Mouse (Mus musculus) midbrain, embryonic 13.5 days (tissue): ENCODE data around the gene Clec4a4. TPM values are rescaled to one million over a fixed set of nuclear protein-coding genes. Genes with fewer than 3 reads are reported as not detected.
"Not testable (repeated sequence)": the region's sequence is repeated elsewhere in the genome, so short reads cannot be mapped to it uniquely, and the experiment has no call there.

Experiments used
- ATAC-seq: fragments of 200-750 bp; cut with Nextera tagmentation; 2 replicates; pipeline ENCODE4 v1.8.0; 2017; ENCODE audit warnings: mild to moderate bottlenecking, moderate TSS enrichment, moderate library complexity
- H3K27ac ChIP-seq: fragments of 300-500 bp; sonication (generic); 2 replicates; pipeline ENCODE4 v1.5.1; 2015; ENCODE audit warnings: inconsistent platforms, mild to moderate bottlenecking, moderate library complexity
- H3K27me3 ChIP-seq: fragments of 300-500 bp; sonication (generic); 2 replicates; pipeline ENCODE4 v1.6.1; 2015; ENCODE audit warnings: mild to moderate bottlenecking, inconsistent platforms
- H3K36me3 ChIP-seq: fragments of 300-500 bp; sonication (generic); 2 replicates; pipeline ENCODE4 v1.6.1; 2015; ENCODE audit warnings: mild to moderate bottlenecking, inconsistent platforms
- H3K4me1 ChIP-seq: fragments of 300-500 bp; sonication (generic); replicated peaks from 2 replicates; pipeline ENCODE4 v1.6.1; 2015; ENCODE audit warnings: inconsistent platforms
- H3K4me2 ChIP-seq: fragments of 300-500 bp; sonication (generic); replicated peaks from 2 replicates; pipeline ENCODE4 v1.6.1; 2015; ENCODE audit warnings: moderate library complexity, mild to moderate bottlenecking, inconsistent platforms
- H3K4me3 ChIP-seq: fragments of 300-500 bp; sonication (generic); replicated peaks from 2 replicates; pipeline ENCODE4 v1.5.1; 2015; ENCODE audit warnings: mild to moderate bottlenecking, inconsistent platforms
- H3K9ac ChIP-seq: fragments of 300-500 bp; sonication (generic); replicated peaks from 2 replicates; pipeline ENCODE4 v1.6.1; 2015; ENCODE audit warnings: mild to moderate bottlenecking, inconsistent platforms
- H3K9me3 ChIP-seq: fragments of 300-500 bp; sonication (generic); 2 replicates; pipeline ENCODE4 v1.6.1; 2016; ENCODE audit warnings: mild to moderate bottlenecking, inconsistent platforms
- WGBS: fragments of 180-500 bp; shearing (Covaris S2); methylation state at CpG from one replicate; pipeline ENCODE4 v1.1.7; 2015; 5-methylcytosine and 5-hydroxymethylcytosine counted together
- polyA plus RNA-seq: library from polyadenylated mRNA; unstranded; fragments of >200 nt; fragmentation: Nextera tagmentation; extraction: Ambion mirVana; gene quantifications from 2 replicates; pipeline ENCODE4 v1.2.1, GENCODE M21; 2015

The Clec4a4 gene
- not detected in 2 replicates for polyA plus RNA-seq

DNA sequence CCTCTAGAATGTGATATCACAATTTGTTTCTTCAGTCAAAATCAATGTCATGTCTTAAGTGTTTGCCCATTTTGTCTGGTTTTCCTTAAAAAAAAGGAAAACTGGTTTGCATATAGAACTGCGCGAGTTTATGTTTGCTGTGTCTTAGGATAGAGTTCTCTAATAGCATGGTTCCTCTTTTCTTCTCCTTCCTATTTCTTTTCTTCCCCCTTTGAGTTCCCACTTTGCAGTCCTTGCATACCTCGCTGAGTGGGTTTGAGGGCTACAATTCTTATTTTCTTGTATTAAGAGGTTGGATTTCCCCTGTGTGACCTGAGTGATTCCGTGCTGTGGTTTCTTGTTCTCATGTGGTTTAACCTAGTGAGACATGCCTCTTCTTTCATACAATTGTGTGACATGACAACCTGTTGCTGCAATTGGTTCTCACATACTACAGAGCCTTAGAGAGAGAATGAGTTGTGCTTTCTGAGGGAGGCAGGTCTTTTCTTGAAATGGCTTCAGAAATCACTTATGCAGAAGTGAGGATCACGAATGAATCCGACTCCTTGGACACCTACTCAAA, at the start of gene Clec4a4:
Clec4a4 (plus strand) TSS at position 492 of the 562 bp plus-strand sequence.
- H3K9me3 ChIP-seq, result no peaks in the 10 kb centered on the region
- ATAC-seq, result no peak
- H3K4me3 ChIP-seq, result no peak within 1 kb of the TSS
- H3K4me2 ChIP-seq, result no peak within 1 kb of the TSS
- no peaks in the 10 kb centered on the region for H3K27me3 ChIP-seq
- 84% methylated on average over 6 of the region's 6 CpGs for WGBS
- no peaks in the 10 kb centered on the region for H3K36me3 ChIP-seq
- H3K9ac ChIP-seq, result no peak within 1 kb of the TSS
- H3K4me1 ChIP-seq, result no peaks in the 10 kb centered on the region
- no peak within 1 kb of the TSS for H3K27ac ChIP-seq

DNA sequence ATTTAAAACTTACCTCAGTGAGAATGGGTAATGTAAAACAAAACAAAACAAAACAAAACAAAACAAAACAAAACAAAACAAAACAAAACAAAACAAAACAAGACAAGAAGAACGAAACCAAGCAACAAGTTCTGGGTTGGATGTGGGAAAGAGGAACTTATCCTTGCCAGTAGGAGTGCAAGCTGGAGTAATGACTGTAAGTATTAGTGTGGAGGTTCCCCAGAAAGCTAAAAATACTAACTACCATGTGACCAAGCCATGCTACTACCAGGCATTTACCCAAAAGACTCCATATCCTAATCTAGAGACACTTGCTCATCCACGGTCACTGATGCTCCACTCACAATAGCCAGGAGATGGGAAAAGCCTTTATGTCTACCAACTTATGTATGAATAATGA, 43.4 kb upstream of the Clec4a4 start:
- H3K9ac ChIP-seq, result no peak overlapping the region

DNA sequence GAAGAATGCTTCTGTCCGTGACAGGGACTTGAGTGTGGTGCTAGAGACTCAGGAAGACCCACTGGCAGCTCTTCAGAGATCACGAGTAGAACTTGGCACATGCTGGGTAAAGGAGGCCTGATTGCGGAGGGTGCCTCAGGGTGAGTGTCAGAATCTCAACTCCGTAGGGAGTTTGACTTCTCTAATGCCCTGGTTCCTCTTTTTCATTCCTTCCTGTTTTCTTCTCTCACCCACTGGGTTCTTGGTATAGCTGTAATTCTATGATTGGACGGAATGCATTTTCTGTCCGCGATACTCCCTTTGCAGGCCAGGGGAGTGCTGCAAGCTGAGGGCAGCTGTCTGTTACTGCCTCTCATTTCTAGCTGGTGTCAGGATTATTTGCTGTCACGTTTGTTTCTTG, 37.8 kb upstream of the Clec4a4 start, which contains the start of gene Clec4a3:
Clec4a3 (plus strand) TSS at position 115 of the 400 bp plus-strand sequence.
- Histone ChIP-seq H3K4me2 (no peak within 1 kb of the TSS), H3K27ac (no peak within 1 kb of the TSS), H3K9ac (no peak within 1 kb of the TSS), H3K36me3 (no peaks in the 10 kb centered on the region), H3K4me1 (no peaks in the 10 kb centered on the region), H3K27me3 (no peaks in the 10 kb centered on the region), H3K4me3 (no peak within 1 kb of the TSS), H3K9me3 (no peaks in the 10 kb centered on the region)
- no peak for ATAC-seq
- WGBS, result 86% methylated on average over 8 of the region's 8 CpGs

More for the DNA sequence above, 43.4 kb upstream of the Clec4a4 start:
- 90% methylated on average over 2 of the region's 2 CpGs for WGBS
- H3K27me3 ChIP-seq, result no peaks in the 10 kb centered on the region
- H3K4me3 ChIP-seq, result no peak overlapping the region
- H3K4me1 ChIP-seq, result no peaks in the 10 kb centered on the region
- no peak for ATAC-seq
- H3K27ac ChIP-seq, result no peak overlapping the region
- no peak overlapping the region for H3K4me2 ChIP-seq
- no peaks in the 10 kb centered on the region for H3K36me3 ChIP-seq
- no peaks in the 10 kb centered on the region for H3K9me3 ChIP-seq

DNA sequence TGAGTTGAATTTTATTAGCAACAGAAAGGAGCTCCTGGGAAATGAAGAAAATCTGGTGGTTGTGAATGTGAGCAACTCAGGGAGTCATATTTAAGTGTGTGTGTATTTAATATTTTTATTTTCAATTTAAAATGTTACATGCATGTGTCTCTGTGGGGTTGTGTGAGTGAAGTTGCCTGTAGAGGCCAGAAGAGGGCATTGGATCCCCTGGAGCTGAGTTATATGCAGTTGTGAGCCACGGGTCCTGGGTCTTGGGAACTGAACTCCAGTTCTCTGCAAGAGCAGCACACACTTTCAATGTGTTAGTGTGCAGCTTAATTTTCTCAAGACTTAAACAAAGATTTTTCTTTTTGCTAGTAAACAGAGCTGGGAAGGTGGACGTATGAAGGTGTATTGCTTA, 25.6 kb upstream of the Clec4a4 start:
- 79% methylated on average over 2 of the region's 2 CpGs for WGBS
- no peak for ATAC-seq
- Histone ChIP-seq H3K4me1 (no peaks in the 10 kb centered on the region), H3K9me3 (no peaks in the 10 kb centered on the region), H3K9ac (no peak overlapping the region), H3K27me3 (no peaks in the 10 kb centered on the region), H3K27ac (no peak overlapping the region), H3K4me2 (no peak overlapping the region), H3K4me3 (no peak overlapping the region), H3K36me3 (no peaks in the 10 kb centered on the region)

DNA sequence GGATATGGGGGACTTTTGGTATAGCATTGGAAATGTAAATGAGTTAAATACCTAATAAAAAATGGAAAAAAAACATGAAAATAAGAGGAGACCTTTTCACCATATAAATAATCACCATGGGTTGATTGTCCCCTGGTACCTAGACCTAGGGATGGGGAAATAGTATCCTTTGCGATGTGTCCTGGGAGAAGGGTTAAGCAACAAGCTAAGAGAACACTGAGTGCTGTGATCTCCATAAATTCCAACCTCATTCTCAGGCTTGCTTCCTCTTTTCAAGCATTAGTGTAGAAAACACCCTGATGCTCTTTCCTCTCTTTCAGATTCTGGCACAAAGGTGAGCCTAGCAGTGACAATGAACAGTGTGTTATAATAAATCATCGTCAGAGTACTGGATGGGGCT, 21.1 kb upstream of the Clec4a4 start:
- H3K4me1 ChIP-seq, result no peaks in the 10 kb centered on the region
- 88% methylated on average over 2 of the region's 2 CpGs for WGBS
- H3K36me3 ChIP-seq, result no peaks in the 10 kb centered on the region
- no peak overlapping the region for H3K27ac ChIP-seq
- H3K9ac ChIP-seq, result no peak overlapping the region
- no peak for ATAC-seq
- no peak overlapping the region for H3K4me2 ChIP-seq
- H3K4me3 ChIP-seq, result no peak overlapping the region
- no peaks in the 10 kb centered on the region for H3K27me3 ChIP-seq
- H3K9me3 ChIP-seq, result peaks cover 4% of the 10 kb centered on the region; the same call in 1 of the 2 replicates

DNA sequence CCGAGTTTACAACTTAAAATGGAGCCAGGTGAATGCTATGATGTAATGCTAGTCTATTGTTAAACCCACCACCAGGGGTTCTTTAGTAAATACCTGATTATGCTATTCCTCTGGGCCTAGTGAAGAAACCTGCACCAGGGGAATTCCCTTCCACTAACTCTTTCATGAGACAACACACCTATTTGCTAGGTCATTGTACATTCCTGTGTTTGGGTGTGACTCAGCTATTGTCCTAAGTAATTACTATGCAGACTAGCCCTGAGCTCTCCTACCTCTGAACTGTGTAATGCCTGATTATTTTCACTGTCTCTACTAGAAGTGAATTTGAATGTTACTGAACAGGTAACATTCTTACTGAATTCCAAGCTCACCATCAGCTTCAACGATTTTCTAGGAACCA, 14.5 kb downstream of the Clec4a4 start:
- ATAC-seq, H3K36me3 ChIP-seq, H3K27me3 ChIP-seq, H3K9ac ChIP-seq, H3K27ac ChIP-seq, H3K4me1 ChIP-seq, H3K9me3 ChIP-seq, H3K4me3 ChIP-seq, H3K4me2 ChIP-seq: not testable (repeated sequence)
- WGBS, result 80% methylated on average over 2 of the region's 2 CpGs

DNA sequence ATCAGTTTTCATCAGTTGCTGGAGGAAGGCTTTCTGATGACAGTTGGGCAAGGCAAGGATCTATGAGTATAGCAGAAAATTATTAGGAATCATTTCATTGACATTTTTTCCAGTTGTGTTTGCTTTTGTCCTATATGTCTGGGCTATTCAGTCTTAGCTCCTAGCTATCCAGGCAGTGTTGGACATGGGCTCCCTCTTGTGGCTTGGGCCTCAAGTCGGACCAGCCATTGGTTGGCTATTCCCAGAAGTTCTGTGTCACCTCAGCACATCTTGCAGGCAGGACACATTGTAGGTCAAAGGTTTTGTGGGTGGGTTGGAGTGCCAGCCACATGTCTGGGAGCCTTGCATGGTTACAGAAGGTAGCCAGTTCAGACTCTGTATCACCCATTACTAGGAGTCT, 15.4 kb downstream of the Clec4a4 start:
- Histone ChIP-seq H3K4me3 (no peak overlapping the region), H3K4me2 (no peak overlapping the region), H3K36me3 (no peaks in the 10 kb centered on the region), H3K4me1 (no peaks in the 10 kb centered on the region), H3K9me3 (no peaks in the 10 kb centered on the region), H3K9ac (no peak overlapping the region), H3K27ac (no peak overlapping the region), H3K27me3 (no peaks in the 10 kb centered on the region)
- 81% methylated on average over 1 of the region's 1 CpGs for WGBS
- ATAC-seq, result no peak

DNA sequence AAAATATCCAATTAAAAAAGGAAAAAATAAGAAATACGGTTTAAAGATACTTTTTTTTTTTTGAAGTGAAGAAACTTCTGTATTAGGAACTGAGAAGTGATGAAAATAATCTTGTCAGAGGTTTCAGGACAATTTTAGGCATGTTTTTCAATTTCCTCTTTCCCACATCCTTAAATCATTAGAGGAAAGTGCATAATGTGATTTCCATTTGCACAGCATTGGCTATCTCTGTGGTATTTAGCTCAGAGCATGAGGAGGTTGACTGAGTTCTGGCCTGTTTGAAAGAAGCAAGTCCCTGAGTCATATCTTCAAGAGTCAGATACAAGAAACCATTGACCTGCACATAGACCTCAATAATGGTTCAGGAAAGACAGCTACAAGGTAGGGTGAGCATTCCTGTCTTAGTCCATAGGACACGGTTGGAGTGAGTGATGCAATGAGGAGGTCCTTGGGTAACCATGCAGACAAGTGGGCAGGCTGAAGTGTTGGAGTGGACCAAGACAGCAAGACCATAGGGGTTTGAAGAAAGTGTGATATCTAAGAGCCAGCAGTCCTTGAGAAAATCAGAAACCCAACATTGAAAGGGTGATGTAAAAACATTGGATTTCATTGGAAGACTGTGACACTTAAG, 59.7 kb downstream of the Clec4a4 start, which contains the start of gene Clec4b1:
Clec4b1 (plus strand) TSS at position 221 of the 631 bp plus-strand sequence.
- Histone ChIP-seq H3K27ac (no peak within 1 kb of the TSS), H3K4me3 (no peak within 1 kb of the TSS), H3K36me3 (no peaks in the 10 kb centered on the region), H3K9ac (no peak within 1 kb of the TSS), H3K4me1 (no peaks in the 10 kb centered on the region), H3K4me2 (no peak within 1 kb of the TSS), H3K27me3 (no peaks in the 10 kb centered on the region), H3K9me3 (peaks cover 10% of the 10 kb centered on the region)
- ATAC-seq, result no peak
- 85% methylated on average over 2 of the region's 2 CpGs for WGBS

Other genes starting within 250 kb of the Clec4a4 start
- gene Slc2a3, start 188.7 kb upstream of the Clec4a4 start, polyA plus RNA-seq, result 15.9 TPM in 2 replicates
- 4.9 and 6.2 TPM in 2 replicates for gene Foxj2, start 170.5 kb upstream of the Clec4a4 start, polyA plus RNA-seq
- gene C3ar1, start 134.2 kb upstream of the Clec4a4 start, polyA plus RNA-seq, result 1.0 and 1.7 TPM in 2 replicates
- 107 and 113 TPM in 2 replicates for gene Necap1, start 115.9 kb upstream of the Clec4a4 start, polyA plus RNA-seq
- gene Clec4a1, start 68.5 kb upstream of the Clec4a4 start, polyA plus RNA-seq, result 0.54 and 0.69 TPM in 2 replicates
- 0.92 and 0.94 TPM in 2 replicates for gene Clec4a3, start 37.9 kb upstream of the Clec4a4 start, polyA plus RNA-seq
- not detected in 2 replicates for gene Clec4b1, start 59.6 kb downstream of the Clec4a4 start, polyA plus RNA-seq
- 0.96 and 1.0 TPM in 2 replicates for gene Clec4a2, start 116.1 kb downstream of the Clec4a4 start, polyA plus RNA-seq
- gene Clec4b2, start 182.5 kb downstream of the Clec4a4 start, polyA plus RNA-seq, result not detected in 2 replicates
- gene Clec4n, start 239.5 kb downstream of the Clec4a4 start, polyA plus RNA-seq, result 1.1 and 1.7 TPM in 2 replicates